In the genomic region with DNA sequence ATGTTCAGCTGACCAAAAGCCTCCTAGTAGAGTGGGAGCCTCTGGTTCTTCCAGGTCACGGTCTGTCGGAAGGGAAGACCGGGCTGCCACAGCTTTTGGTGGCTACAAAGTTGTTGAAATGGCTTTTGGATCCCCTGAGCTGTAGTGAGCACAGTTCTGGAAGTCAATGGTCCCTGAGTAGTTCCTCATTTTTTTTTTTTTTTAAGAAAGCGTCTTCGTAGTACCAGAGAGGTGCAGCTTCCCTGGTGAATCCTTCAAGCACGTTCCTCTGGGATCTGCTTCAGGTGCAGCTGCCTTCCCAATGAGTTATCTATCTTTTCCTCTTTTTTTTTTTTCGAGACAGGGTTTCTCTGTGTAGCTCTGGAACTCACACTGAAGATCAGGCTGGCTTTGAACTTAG, we compare ENCODE assay signal across 25 mouse cellular contexts. TPM values are rescaled to one million over a fixed set of nuclear protein-coding genes. Genes with fewer than 3 reads are reported as not detected.
A peak's percentile ranks its signal among the peaks of the same experiment; 100 is the strongest.
DNase-seq lines count a peak whose midpoint lies in the region; ATAC-seq and TF ChIP-seq lines count a peak whose summit lies in the region.
"Had no signal": no experiment of that assay in that cellular context is flagged by ENCODE, and none has a peak within 500 bp of the region (broad histone marks: within the 10 kb centered on the region; RNA-seq: fewer than 3 reads in every experiment).

No protein-coding gene starts in this region.

- peaks cover 4 to 8% of the 10 kb centered on the region in 2 experiments for H3K4me1 ChIP-seq in CH12.LX (ENCODE audit: control insufficient read depth in 1 of 2, insufficient read depth in 2 of 2)
- peaks cover 70% of the 10 kb centered on the region for H3K4me1 ChIP-seq in limb, embryonic 10.5 days
- H3K4me1 ChIP-seq in hindbrain, embryonic 12.5 days: no peaks in the 10 kb centered on the region
- no peaks in the 10 kb centered on the region for H3K4me1 ChIP-seq in stomach, postnatal 0 days (replicated peaks; ENCODE audit: control insufficient read depth, insufficient read depth)
- H3K4me1 ChIP-seq: forebrain, embryonic 12.5 days had no signal

- DNase-seq in CH12.LX (ENCODE audit: extremely low read depth): no peak
- DNase-seq in limb, embryonic 10.5 days (ENCODE audit: low spot score): no peak
- DNase-seq in heart, postnatal 4 days: no peak
- DNase-seq in stomach, postnatal 0 days (ENCODE audit: low spot score): no peak
- DNase-seq: adrenal gland, adult 8-10 months; adrenal gland, postnatal 25 days; B cell, adult 2 months; cerebellum, adult 11 months; cerebellum, adult 18-20 months; cerebellum, adult 8-10 months; cerebellum, adult 9-11 months; cerebellum, postnatal 14 days; cerebellum, postnatal 36 days had no signal

- TF ChIP-seq RAD21 in CH12.LX (IDR thresholded peaks at IDR 0.05; ENCODE audit: low read depth, low read length): no peak

- H3K4me3 ChIP-seq in CH12.LX (replicated peaks in 1 of 3; ENCODE audit: low read depth in 2 of 3, low read length in 2 of 3, poor library complexity in 1 of 3): no peak overlapping the region
- no peak overlapping the region for H3K4me3 ChIP-seq in limb, embryonic 10.5 days
- H3K4me3 ChIP-seq in hindbrain, embryonic 12.5 days: no peak overlapping the region
- no peak overlapping the region for H3K4me3 ChIP-seq in stomach, postnatal 0 days (ENCODE audit: low read depth, low read length)
- H3K4me3 ChIP-seq: embryonic facial prominence, embryonic 13.5 days; embryonic facial prominence, embryonic 15.5 days; erythroblast, embryonic 14.5 days; forebrain, embryonic 10.5 days; forebrain, embryonic 12.5 days had no signal

- peaks cover 8% of the 10 kb centered on the region for H3K9me3 ChIP-seq in CH12.LX (replicated peaks; ENCODE audit: low read length)
- 0 out of 2 replicates have a peak, but pooled peaks cover 3% of the 10 kb centered on the region for H3K9me3 ChIP-seq in limb, embryonic 10.5 days (replicated peaks)
- no peaks in the 10 kb centered on the region for H3K9me3 ChIP-seq in hindbrain, embryonic 12.5 days (replicated peaks)
- H3K9me3 ChIP-seq in stomach, postnatal 0 days (ENCODE audit: control insufficient read depth, low read length): no peaks in the 10 kb centered on the region
- H3K9me3 ChIP-seq: embryonic facial prominence, embryonic 13.5 days; embryonic facial prominence, embryonic 15.5 days had no signal

- TF ChIP-seq EP300 in CH12.LX (IDR thresholded peaks at IDR 0.05; ENCODE audit: low read length): no peak
- no peak for TF ChIP-seq EP300 in stomach, postnatal 0 days (optimal IDR thresholded peaks at IDR 0.05)

- H3K27ac ChIP-seq in CH12.LX (ENCODE audit: insufficient read depth, low read depth): no peak overlapping the region
- peak overlapping the region; percentile 27; the same call in 1 of the 2 replicates for H3K27ac ChIP-seq in limb, embryonic 10.5 days
- no peak overlapping the region for H3K27ac ChIP-seq in hindbrain, embryonic 12.5 days
- H3K27ac ChIP-seq in stomach, postnatal 0 days (replicated peaks): no peak overlapping the region
- H3K27ac ChIP-seq: embryonic facial prominence, embryonic 13.5 days; embryonic facial prominence, embryonic 15.5 days; forebrain, embryonic 10.5 days; forebrain, embryonic 12.5 days had no signal

- no peaks in the 10 kb centered on the region for H3K36me3 ChIP-seq in CH12.LX (replicated peaks in 1 of 2; ENCODE audit: control insufficient read depth in 1 of 2, insufficient read depth in 1 of 2, low read length in 1 of 2)
- peaks cover 3% of the 10 kb centered on the region; the same call in 1 of the 2 replicates for H3K36me3 ChIP-seq in limb, embryonic 10.5 days
- no peaks in the 10 kb centered on the region for H3K36me3 ChIP-seq in hindbrain, embryonic 12.5 days
- H3K36me3 ChIP-seq in stomach, postnatal 0 days (ENCODE audit: control insufficient read depth, insufficient read depth, low read length): no peaks in the 10 kb centered on the region
- H3K36me3 ChIP-seq: embryonic facial prominence, embryonic 13.5 days; embryonic facial prominence, embryonic 15.5 days; forebrain, embryonic 10.5 days; forebrain, embryonic 12.5 days had no signal

- in situ Hi-C loops in CH12.LX (cut with MboI; ENCODE audit: low pct_ligation_motif_present, low pct_unique_long_range_greater_than_20kb, low sequenced_read_pairs): no loop called here

- 0 out of 2 replicates have a peak, but pooled peaks have one; percentile 39 for ATAC-seq in common myeloid progenitor, adult 5-6 weeks (replicated peaks; ENCODE audit: low read depth, poor library complexity, severe bottlenecking)
- no peak for ATAC-seq in hindbrain, embryonic 12.5 days (ENCODE audit: low FRiP score)
- no peak for ATAC-seq in stomach, postnatal 0 days (ENCODE audit: low FRiP score, low TSS enrichment)
- ATAC-seq: activated CD4-positive, CD25-positive, alpha-beta regulatory T cell, adult 4 months; CD4-positive, CD25-positive, alpha-beta regulatory T cell, adult 4 months; forebrain, embryonic 14.5 days; forebrain, embryonic 16.5 days; Patski had no signal

- H3K9ac ChIP-seq in CH12.LX (ENCODE audit: insufficient read depth, low read depth): no peak overlapping the region
- no peak overlapping the region for H3K9ac ChIP-seq in hindbrain, embryonic 12.5 days
- no peak overlapping the region for H3K9ac ChIP-seq in stomach, postnatal 0 days (ENCODE audit: low read length)
- H3K9ac ChIP-seq: embryonic facial prominence, embryonic 13.5 days; embryonic facial prominence, embryonic 15.5 days; forebrain, embryonic 12.5 days had no signal

- no peak for TF ChIP-seq POLR2A in CH12.LX (IDR thresholded peaks at IDR 0.05; ENCODE audit: low read depth, low read length)

- H3K27me3 ChIP-seq in CH12.LX (replicated peaks): peaks cover 16% of the 10 kb centered on the region
- H3K27me3 ChIP-seq in limb, embryonic 10.5 days (ENCODE audit: low read depth, poor library complexity, severe bottlenecking): no peaks in the 10 kb centered on the region
- no peaks in the 10 kb centered on the region for H3K27me3 ChIP-seq in hindbrain, embryonic 12.5 days
- H3K27me3 ChIP-seq in stomach, postnatal 0 days (ENCODE audit: control insufficient read depth, insufficient read depth, low read length): no peaks in the 10 kb centered on the region
- H3K27me3 ChIP-seq: embryonic facial prominence, embryonic 13.5 days; embryonic facial prominence, embryonic 15.5 days; Patski had no signal

- H3K79me2 ChIP-seq in CH12.LX (replicated peaks; ENCODE audit: control insufficient read depth, extremely low read depth, insufficient read depth, poor library complexity, severe bottlenecking): no peaks in the 10 kb centered on the region

- no peak for TF ChIP-seq CTCF in CH12.LX (conservative IDR thresholded peaks at IDR 0.05 in 1 of 2, IDR thresholded peaks at IDR 0.05 in 1 of 2; ENCODE audit: low read depth in 2 of 2, low read length in 2 of 2)
- TF ChIP-seq CTCF in stomach, postnatal 0 days (IDR thresholded peaks at IDR 0.05; ENCODE audit: low read depth): no peak

- no peak overlapping the region for H3K4me2 ChIP-seq in CH12.LX (ENCODE audit: insufficient read depth, low read depth, poor library complexity, severe bottlenecking)
- H3K4me2 ChIP-seq in hindbrain, embryonic 12.5 days (replicated peaks): no peak overlapping the region
- no peak overlapping the region for H3K4me2 ChIP-seq in stomach, postnatal 0 days (replicated peaks; ENCODE audit: low read depth)
- H3K4me2 ChIP-seq: embryonic facial prominence, embryonic 13.5 days; embryonic facial prominence, embryonic 15.5 days; forebrain, embryonic 12.5 days had no signal

- 90% methylated on average over 7 of the region's 7 CpGs for WGBS in limb, embryonic 10.5 days
- WGBS in hindbrain, embryonic 12.5 days: 84% methylated on average over 7 of the region's 7 CpGs
- WGBS in stomach, postnatal 0 days: 85% methylated on average over 7 of the region's 7 CpGs

- dilution Hi-C loops in CH12.LX (cut with MboI; ENCODE audit: extremely low pct_ligation_motif_present, extremely low pct_unique_long_range_greater_than_20kb, low sequenced_read_pairs): no loop called here

TF ChIP-seq in CH12.LX, 34 proteins besides CTCF, POLR2A, EP300 and RAD21:
- TF ChIP-seq TBP (conservative IDR thresholded peaks at IDR 0.05; ENCODE audit: low read depth, low read length) (no peak), TCF12 (IDR thresholded peaks at IDR 0.05; ENCODE audit: low read depth, low read length) (no peak), ZKSCAN1 (IDR thresholded peaks at IDR 0.05; ENCODE audit: borderline replicate concordance, low read depth, low read length) (no peak), HCFC1 (IDR thresholded peaks at IDR 0.05; ENCODE audit: low read depth, low read length) (no peak), ZNF384 (IDR thresholded peaks at IDR 0.05; ENCODE audit: low read depth, low read length) (peak; percentile 52), MAZ (IDR thresholded peaks at IDR 0.05; ENCODE audit: low read depth, low read length) (no peak), ZMIZ1 (IDR thresholded peaks at IDR 0.05; ENCODE audit: low read depth, low read length) (no peak), ELF1 (IDR thresholded peaks at IDR 0.05; ENCODE audit: low read depth, low read length) (no peak)

RNA-seq across cellular contexts. Expression of gene Tns4, which starts 4.6 kb away (rescaled TPM):
- 0.04 and 0.13 TPM in 2 replicates for total RNA-seq in CH12.LX (2012; rRNA removed)
- total RNA-seq in CH12.LX (2014; rRNA removed): not detected in 2 replicates
- 0.11 TPM in 1 of 2 replicates, not detected in the other for polyA plus RNA-seq in CH12.LX (2012; ENCODE audit: insufficient read length, low read depth)
- 0.68 and 1.0 TPM in 2 replicates for total RNA-seq in common myeloid progenitor, adult 5-6 weeks (2017)
- 0.74 and 1.4 TPM in 2 replicates for polyA plus RNA-seq in limb, embryonic 10.5 days (2016; fragmentation: Nextera tagmentation; extraction: Ambion mirVana)
- polyA plus RNA-seq in hindbrain, embryonic 12.5 days (2016; fragmentation: Nextera tagmentation; extraction: Ambion mirVana): 0.32 and 0.36 TPM in 2 replicates
- under 1 TPM in 1 of 2 experiments, not detected in 1; 0.14 TPM for total RNA-seq in heart, postnatal 4 days (2021)
- 0.82 and 1.1 TPM in 2 replicates for polyA plus RNA-seq in stomach, postnatal 0 days (2015; fragmentation: Nextera tagmentation; extraction: Ambion mirVana)
- polyA plus RNA-seq: activated CD4-positive, CD25-positive, alpha-beta regulatory T cell, adult 4 months; erythroblast, embryonic 14.5 days; forebrain, embryonic 16.5 days; Patski had no signal

RNA-seq across cellular contexts. Expression of gene Igfbp4, which starts 52.7 kb away (rescaled TPM):
- total RNA-seq in CH12.LX (2012; rRNA removed) (0.04 and 0.21 TPM in 2 replicates), CH12.LX (2014; rRNA removed) (not detected in 2 replicates)
- 0.16 and 0.20 TPM in 2 replicates for polyA plus RNA-seq in CH12.LX (2012; ENCODE audit: insufficient read length, low read depth)
- 177 and 183 TPM in 2 replicates for total RNA-seq in common myeloid progenitor, adult 5-6 weeks (2017)
- 899 and 1,008 TPM in 2 replicates for polyA plus RNA-seq in limb, embryonic 10.5 days (2016; fragmentation: Nextera tagmentation; extraction: Ambion mirVana)
- polyA plus RNA-seq in hindbrain, embryonic 12.5 days (2016; fragmentation: Nextera tagmentation; extraction: Ambion mirVana): 428 and 445 TPM in 2 replicates
- 100 to 1,000 TPM; 204 to 217 TPM for total RNA-seq in heart, postnatal 4 days (2021)
- polyA plus RNA-seq in stomach, postnatal 0 days (2015; fragmentation: Nextera tagmentation; extraction: Ambion mirVana): 228 and 244 TPM in 2 replicates

Comparison
In these comparisons a context has a peak if more than half of its experiments do, and no peak if none do; other contexts are left out.
1. RNA of gene Igfbp4, which starts 52.7 kb away (polyA plus RNA-seq): 899 to 1,008 TPM in limb, embryonic 10.5 days, 428 to 445 TPM in hindbrain, embryonic 12.5 days and 228 to 244 TPM in stomach, postnatal 0 days; 0.16 to 0.20 TPM in CH12.LX; every median in the first group is over 100 times any median in the second.